Mouse (Mus musculus) CD4-positive, CD25-positive, alpha-beta regulatory T cell, adult 4 months (primary cell): ENCODE measurements around the gene Epb41l5. TPM values are rescaled to one million over a fixed set of nuclear protein-coding genes. Genes with fewer than 3 reads are reported as not detected.

ENCODE experiments used
- ATAC-seq: one replicate; pipeline ENCODE4 v1.8.0; 2017
- polyA plus RNA-seq, 2 experiments: library from polyadenylated mRNA; unstranded; fragments of 100-300 nt; shearing (Covaris generic); gene quantifications; one replicate each; pipeline ENCODE4 v1.2.1; 2017

Epb41l5 gene
- polyA plus RNA-seq, result 1 to 10 TPM in 1 of 2 experiments, under 1 TPM in 1; 0.96 to 1.4 TPM

- ATAC-seq, result peak; percentile 75
Observed at GRCm38 (mm10) chr1:119648205-119649111, at the start of gene Epb41l5. TSS of gene Epb41l5 (minus strand) at chr1:119649000.

GRCm38 (mm10) chr1:119696860-119697259, 48.1 kb upstream of the Epb41l5 start:
- no peak for ATAC-seq

GRCm38 (mm10) chr1:119685773-119686558, 37.2 kb upstream of the Epb41l5 start:
- peak; percentile 76 for ATAC-seq

GRCm38 (mm10) chr1:119681663-119682213, 32.9 kb upstream of the Epb41l5 start:
- no peak for ATAC-seq

- peak; percentile 80 for ATAC-seq
Observed at GRCm38 (mm10) chr1:119674984-119675383, 26.2 kb upstream of the Epb41l5 start.

- no peak for ATAC-seq
Observed at GRCm38 (mm10) chr1:119666904-119667303, 18.1 kb upstream of the Epb41l5 start.

- peak; percentile 34 for ATAC-seq
Observed at GRCm38 (mm10) chr1:119654307-119654706, 5.5 kb upstream of the Epb41l5 start.

GRCm38 (mm10) chr1:119650386-119650785, 1.6 kb upstream of the Epb41l5 start:
- ATAC-seq, result no peak

- ATAC-seq, result no peak
Observed at GRCm38 (mm10) chr1:119649627-119650026, 827 bp upstream of the Epb41l5 start.

GRCm38 (mm10) chr1:119646356-119646755, 2.4 kb downstream of the Epb41l5 start:
- ATAC-seq, result no peak

- ATAC-seq, result no peak
Observed at GRCm38 (mm10) chr1:119642367-119642766, 6.4 kb downstream of the Epb41l5 start.

GRCm38 (mm10) chr1:119641090-119641812, 7.5 kb downstream of the Epb41l5 start:
- no peak for ATAC-seq

GRCm38 (mm10) chr1:119640006-119640405, 8.8 kb downstream of the Epb41l5 start:
- ATAC-seq, result no peak

GRCm38 (mm10) chr1:119637188-119638023, 11.4 kb downstream of the Epb41l5 start:
- no peak for ATAC-seq

- ATAC-seq, result no peak
Observed at GRCm38 (mm10) chr1:119634746-119635145, 14.1 kb downstream of the Epb41l5 start.

- ATAC-seq, result no peak
Observed at GRCm38 (mm10) chr1:119630428-119630827, 18.4 kb downstream of the Epb41l5 start.

- no peak for ATAC-seq
Observed at GRCm38 (mm10) chr1:119626837-119627236, 22.0 kb downstream of the Epb41l5 start.

- no peak for ATAC-seq
Observed at GRCm38 (mm10) chr1:119624444-119624843, 24.4 kb downstream of the Epb41l5 start.

GRCm38 (mm10) chr1:119605396-119605795, 43.4 kb downstream of the Epb41l5 start:
- no peak for ATAC-seq

GRCm38 (mm10) chr1:119602448-119602847, 46.4 kb downstream of the Epb41l5 start:
- ATAC-seq, result no peak

- ATAC-seq, result peak; percentile 54
Observed at GRCm38 (mm10) chr1:119598855-119599254, 49.9 kb downstream of the Epb41l5 start.
